Mouse (Mus musculus): ENCODE results near the gene Slc7a1. TPM values are rescaled to one million over a fixed set of nuclear protein-coding genes. Genes with fewer than 3 reads are reported as not detected.

Slc7a1 gene
- total RNA-seq, 2 experiments from 2014 or later, result 47.5 to 48.2 TPM

GRCm38 (mm10) chr5:148393316-148393715 lies 6.4 kb downstream of the Slc7a1 start:
- no peak for DNase-seq (ENCODE audit: low spot score in 2 of 2)

- no peak for DNase-seq (ENCODE audit: low spot score in 2 of 2)
Observed at GRCm38 (mm10) chr5:148392831-148393230, 6.9 kb downstream of the Slc7a1 start.

- DNase-seq (ENCODE audit: low spot score in 2 of 2), result no peak
Observed at GRCm38 (mm10) chr5:148389007-148389970, 10.4 kb downstream of the Slc7a1 start.

- DNase-seq (ENCODE audit: low spot score in 2 of 2), result no peak
Observed at GRCm38 (mm10) chr5:148388251-148389006, 11.3 kb downstream of the Slc7a1 start.

- no peak for DNase-seq (ENCODE audit: low spot score in 2 of 2)
Observed at GRCm38 (mm10) chr5:148387820-148388219, 11.9 kb downstream of the Slc7a1 start.

- DNase-seq (ENCODE audit: low spot score in 2 of 2), result peak in 1 of 2 experiments; percentile 12
Observed at GRCm38 (mm10) chr5:148386471-148386870, 13.2 kb downstream of the Slc7a1 start.

GRCm38 (mm10) chr5:148384501-148385055 lies 15.1 kb downstream of the Slc7a1 start:
- no peak for DNase-seq (ENCODE audit: low spot score in 2 of 2)

GRCm38 (mm10) chr5:148383841-148384500 lies 15.7 kb downstream of the Slc7a1 start:
- no peak for DNase-seq (ENCODE audit: low spot score in 2 of 2)

GRCm38 (mm10) chr5:148381083-148381482 lies 18.6 kb downstream of the Slc7a1 start:
- DNase-seq (ENCODE audit: low spot score in 2 of 2), result no peak

GRCm38 (mm10) chr5:148380246-148380504 lies 19.5 kb downstream of the Slc7a1 start:
- DNase-seq (ENCODE audit: low spot score in 2 of 2), result no peak

GRCm38 (mm10) chr5:148379455-148380245 lies 20.1 kb downstream of the Slc7a1 start:
- no peak for DNase-seq (ENCODE audit: low spot score in 2 of 2)

- no peak for DNase-seq (ENCODE audit: low spot score in 2 of 2)
Observed at GRCm38 (mm10) chr5:148378707-148379106, 21.0 kb downstream of the Slc7a1 start.

- no peak for DNase-seq (ENCODE audit: low spot score in 2 of 2)
Observed at GRCm38 (mm10) chr5:148378232-148378508, 21.5 kb downstream of the Slc7a1 start.

GRCm38 (mm10) chr5:148377439-148378231 lies 22.1 kb downstream of the Slc7a1 start:
- DNase-seq (ENCODE audit: low spot score in 2 of 2), result no peak

GRCm38 (mm10) chr5:148376358-148376757 lies 23.3 kb downstream of the Slc7a1 start:
- DNase-seq (ENCODE audit: low spot score in 2 of 2), result no peak

GRCm38 (mm10) chr5:148375480-148375879 lies 24.2 kb downstream of the Slc7a1 start:
- no peak for DNase-seq (ENCODE audit: low spot score in 2 of 2)

- DNase-seq (ENCODE audit: low spot score in 2 of 2), result no peak
Observed at GRCm38 (mm10) chr5:148373092-148373685, 26.5 kb downstream of the Slc7a1 start.

- DNase-seq (ENCODE audit: low spot score in 2 of 2), result no peak
Observed at GRCm38 (mm10) chr5:148372005-148372917, 27.4 kb downstream of the Slc7a1 start.

GRCm38 (mm10) chr5:148371375-148371774 lies 28.3 kb downstream of the Slc7a1 start:
- DNase-seq (ENCODE audit: low spot score in 2 of 2), result no peak
